Mouse (Mus musculus): ENCODE results near the gene Fam57b.

DNA sequence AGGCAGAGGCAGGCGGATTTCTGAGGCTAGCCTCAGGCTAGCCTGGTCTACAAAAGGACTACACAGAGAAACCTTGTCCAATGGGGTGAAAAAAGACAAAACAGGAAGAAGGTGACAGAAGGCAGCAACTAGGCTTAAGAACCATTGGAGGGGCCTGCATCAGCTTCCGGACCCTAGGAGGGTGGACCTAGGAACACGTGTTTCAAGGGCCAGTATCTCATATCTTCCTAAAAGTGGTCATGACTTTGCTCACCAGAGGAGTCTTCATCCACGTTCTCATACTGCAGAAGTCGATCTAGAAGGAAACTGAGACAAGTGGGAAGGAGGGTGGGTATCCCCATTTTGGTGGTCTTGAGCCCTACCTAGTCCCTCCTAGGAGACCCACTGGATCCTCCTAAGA is 63.5 kb downstream of the Fam57b start:
- no peak for TF ChIP-seq ZC3H11A (IDR thresholded peaks at IDR 0.05; ENCODE audit: borderline replicate concordance, low read depth, low read length)
- no peak for TF ChIP-seq HCFC1 (IDR thresholded peaks at IDR 0.05; ENCODE audit: borderline replicate concordance, insufficient read depth, low read length)

All from ES-E14 (cell line).